Mouse (Mus musculus): ENCODE results near the gene Srxn1. TPM values are rescaled to one million over a fixed set of nuclear protein-coding genes. Genes with fewer than 3 reads are reported as not detected.

Gene Srxn1
- polyA plus RNA-seq, 1 experiment = 50.3 TPM

GRCm38 (mm10) chr2:152155414-152156208, 50.3 kb downstream of the Srxn1 start:
- Histone ChIP-seq H3K36me3 (ENCODE audit: control insufficient read depth, insufficient read depth, low read length) (no peaks in the 10 kb centered on the region), H3K27ac (ENCODE audit: control insufficient read depth, insufficient read depth, low read length) (no peak overlapping the region), H3K4me3 (ENCODE audit: control insufficient read depth, insufficient read depth, low read length) (no peak overlapping the region), H3K27me3 (ENCODE audit: control insufficient read depth, insufficient read depth, low read length) (no peaks in the 10 kb centered on the region), H3K4me1 (replicated peaks; ENCODE audit: control insufficient read depth, insufficient read depth, low read length) (no peaks in the 10 kb centered on the region)
- TF ChIP-seq POLR2A (IDR thresholded peaks at IDR 0.05; ENCODE audit: control insufficient read depth, extremely low read depth, insufficient read depth, low read length, poor library complexity) (no peak), CTCF (IDR thresholded peaks at IDR 0.05; ENCODE audit: borderline replicate concordance, control insufficient read depth, extremely low read depth, insufficient read depth, low read length, poor library complexity) (no peak)
- DNase-seq = no peak
- 34% methylated on average over 7 of the region's 7 CpGs for WGBS

GRCm38 (mm10) chr2:152156471-152156870, 51.2 kb downstream of the Srxn1 start:
- no peaks in the 10 kb centered on the region for H3K36me3 ChIP-seq (ENCODE audit: control insufficient read depth, insufficient read depth, low read length)
- TF ChIP-seq CTCF (IDR thresholded peaks at IDR 0.05; ENCODE audit: borderline replicate concordance, control insufficient read depth, extremely low read depth, insufficient read depth, low read length, poor library complexity) (no peak), POLR2A (IDR thresholded peaks at IDR 0.05; ENCODE audit: control insufficient read depth, extremely low read depth, insufficient read depth, low read length, poor library complexity) (no peak)
- H3K4me3 ChIP-seq (ENCODE audit: control insufficient read depth, insufficient read depth, low read length) = no peak overlapping the region
- H3K27ac ChIP-seq (ENCODE audit: control insufficient read depth, insufficient read depth, low read length) = no peak overlapping the region
- no peaks in the 10 kb centered on the region for H3K27me3 ChIP-seq (ENCODE audit: control insufficient read depth, insufficient read depth, low read length)
- no peak for DNase-seq
- H3K4me1 ChIP-seq (replicated peaks; ENCODE audit: control insufficient read depth, insufficient read depth, low read length) = no peaks in the 10 kb centered on the region
- 73% methylated on average over 6 of the region's 6 CpGs for WGBS

GRCm38 (mm10) chr2:152159487-152159886, 54.2 kb downstream of the Srxn1 start:
- DNase-seq = no peak
- Histone ChIP-seq H3K4me1 (replicated peaks; ENCODE audit: control insufficient read depth, insufficient read depth, low read length) (no peaks in the 10 kb centered on the region), H3K36me3 (ENCODE audit: control insufficient read depth, insufficient read depth, low read length) (no peaks in the 10 kb centered on the region), H3K4me3 (ENCODE audit: control insufficient read depth, insufficient read depth, low read length) (no peak overlapping the region), H3K27me3 (ENCODE audit: control insufficient read depth, insufficient read depth, low read length) (no peaks in the 10 kb centered on the region), H3K27ac (ENCODE audit: control insufficient read depth, insufficient read depth, low read length) (no peak overlapping the region)
- 98% methylated on average over 1 of the region's 1 CpGs for WGBS
- TF ChIP-seq POLR2A (IDR thresholded peaks at IDR 0.05; ENCODE audit: control insufficient read depth, extremely low read depth, insufficient read depth, low read length, poor library complexity) (no peak), CTCF (IDR thresholded peaks at IDR 0.05; ENCODE audit: borderline replicate concordance, control insufficient read depth, extremely low read depth, insufficient read depth, low read length, poor library complexity) (no peak)

Other genes with a start within 250 kb of the Srxn1 start
- 0.80 TPM in 2 replicates for gene Angpt4, start 194.3 kb upstream of the Srxn1 start, polyA plus RNA-seq (2012; rRNA removed)
- 33.0 and 41.3 TPM in 2 replicates for gene Fam110a, start 125.3 kb upstream of the Srxn1 start, polyA plus RNA-seq (2012; rRNA removed)
- 3.7 and 4.6 TPM in 2 replicates for gene Slc52a3, start 109.0 kb upstream of the Srxn1 start, polyA plus RNA-seq (2012; rRNA removed)
- 0.16 and 0.27 TPM in 2 replicates for gene Scrt2, start 24.0 kb upstream of the Srxn1 start, polyA plus RNA-seq (2012; rRNA removed)
- 3.4 and 5.0 TPM in 2 replicates for gene Tcf15, start 38.0 kb downstream of the Srxn1 start, polyA plus RNA-seq (2012; rRNA removed)
- 34.3 and 36.1 TPM in 2 replicates for gene Csnk2a1, start 121.3 kb downstream of the Srxn1 start, polyA plus RNA-seq (2012; rRNA removed)
- gene Tbc1d20, start 188.3 kb downstream of the Srxn1 start, polyA plus RNA-seq (2012; rRNA removed) = 69.7 and 78.2 TPM in 2 replicates
- 688 and 743 TPM in 2 replicates for gene Rbck1, start 227.1 kb downstream of the Srxn1 start, polyA plus RNA-seq (2012; rRNA removed)
- 2.6 and 3.8 TPM in 2 replicates for gene Trib3, start 238.5 kb downstream of the Srxn1 start, polyA plus RNA-seq (2012; rRNA removed)

Measured in thymus, adult 2 months (tissue).